Mouse (Mus musculus) embryonic facial prominence, embryonic 10.5 days (tissue): ENCODE results near the gene Bcl2l11. TPM values are rescaled to one million over a fixed set of nuclear protein-coding genes. Genes with fewer than 3 reads are reported as not detected.

Experiments used
- DNase-seq: peaks from one replicate; pipeline ENCODE4 v3.0.0-alpha.2; 2017; ENCODE audit warnings: low spot score
- H3K27ac ChIP-seq: fragments of 300-500 bp; sonication (generic); replicated peaks from 2 replicates; pipeline ENCODE4 v1.5.1; 2016; ENCODE audit warnings: mild to moderate bottlenecking
- H3K27me3 ChIP-seq: fragments of 300-500 bp; sonication (generic); replicated peaks from 2 replicates; pipeline ENCODE4 v1.6.1; 2016; ENCODE audit warnings: low read depth, mild to moderate bottlenecking; ENCODE audit not compliant: poor library complexity, severe bottlenecking
- H3K36me3 ChIP-seq: fragments of 300-500 bp; sonication (generic); replicated peaks from 2 replicates; pipeline ENCODE4 v1.6.1; 2016; ENCODE audit warnings: mild to moderate bottlenecking, moderate library complexity
- H3K4me1 ChIP-seq: fragments of 300-500 bp; sonication (generic); 2 replicates; pipeline ENCODE4 v1.6.1; 2016
- H3K4me3 ChIP-seq: fragments of 300-500 bp; sonication (generic); 2 replicates; pipeline ENCODE4 v1.5.1; 2016; ENCODE audit warnings: mild to moderate bottlenecking, moderate library complexity
- H3K9me3 ChIP-seq: fragments of 300-500 bp; sonication (generic); 2 replicates; pipeline ENCODE4 v1.6.1; 2016; ENCODE audit warnings: mild to moderate bottlenecking
- WGBS: fragments of 180-500 bp; shearing (Covaris S2); methylation state at CpG from one replicate; pipeline ENCODE4 v1.1.7; 2016; 5-methylcytosine and 5-hydroxymethylcytosine counted together
- polyA plus RNA-seq: library from polyadenylated mRNA; unstranded; fragments of >200 nt; fragmentation: Nextera tagmentation; extraction: Ambion mirVana; gene quantifications from 2 replicates; pipeline ENCODE4 v1.2.1, GENCODE M21; 2016

Gene Bcl2l11
- polyA plus RNA-seq, 1 experiment from 2014 or later = 32.5 TPM

DNA sequence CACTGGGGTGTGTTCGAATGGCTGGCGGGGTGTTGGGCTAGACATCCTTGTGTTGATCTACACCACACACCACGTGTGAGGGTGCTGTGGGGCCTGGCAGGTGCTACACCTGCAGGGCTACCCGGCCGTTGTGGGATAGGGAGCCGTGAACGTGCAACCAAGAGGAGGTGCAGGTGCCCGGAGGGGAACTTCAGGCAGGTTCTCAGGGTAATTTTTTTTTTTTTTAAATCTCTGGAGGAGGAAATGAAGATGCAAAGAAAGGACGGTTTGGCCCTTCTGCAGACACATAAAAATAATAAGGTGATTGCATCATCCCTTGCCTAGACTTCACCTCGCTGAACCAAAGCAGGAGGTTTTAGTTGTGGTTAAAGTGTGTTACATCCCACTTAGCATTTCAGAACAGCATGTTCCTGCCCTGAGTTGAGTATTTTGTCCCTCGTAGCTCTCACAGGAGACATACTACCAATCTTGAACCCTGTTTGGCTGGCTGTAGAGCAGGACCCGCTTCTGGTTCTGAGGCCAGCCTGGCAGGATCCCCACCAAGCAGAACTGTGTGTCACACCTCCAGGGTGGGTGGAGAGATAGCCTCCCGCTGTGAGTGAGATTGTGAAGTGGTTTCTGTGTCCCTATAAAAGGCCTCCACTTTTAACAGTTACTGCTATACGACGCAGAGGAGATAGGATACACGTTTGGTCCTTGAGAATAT is 27.2 kb downstream of the Bcl2l11 start:
- DNase-seq = no peak
- H3K27ac ChIP-seq = no peak overlapping the region
- H3K4me3 ChIP-seq = no peak overlapping the region
- no peaks in the 10 kb centered on the region for H3K27me3 ChIP-seq
- no peaks in the 10 kb centered on the region for H3K9me3 ChIP-seq
- WGBS = 88% methylated on average over 16 of the region's 16 CpGs
- H3K36me3 ChIP-seq = peaks cover 98% of the 10 kb centered on the region
- peaks cover 38% of the 10 kb centered on the region for H3K4me1 ChIP-seq

DNA sequence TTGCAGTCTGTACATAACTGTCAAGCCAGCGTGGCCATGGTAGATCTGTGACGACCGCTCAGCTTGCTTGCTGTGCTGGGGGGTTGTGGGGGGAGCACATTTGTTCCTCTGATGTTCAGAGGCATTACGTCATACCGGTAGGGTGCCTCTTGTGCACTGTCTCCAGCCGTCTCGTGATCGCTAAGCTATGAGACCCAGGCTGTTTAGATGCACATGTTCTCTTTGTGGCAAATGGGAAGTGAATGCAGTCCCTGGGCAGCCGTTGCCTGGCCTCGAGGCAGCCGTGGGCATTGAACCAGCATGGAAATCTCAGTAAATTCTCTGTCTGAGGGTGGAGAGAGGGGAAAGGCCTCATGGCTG is 27.7 kb downstream of the Bcl2l11 start:
- peaks cover 98% of the 10 kb centered on the region for H3K36me3 ChIP-seq
- H3K4me1 ChIP-seq = peaks cover 38% of the 10 kb centered on the region
- WGBS = 82% methylated on average over 11 of the region's 11 CpGs

DNA sequence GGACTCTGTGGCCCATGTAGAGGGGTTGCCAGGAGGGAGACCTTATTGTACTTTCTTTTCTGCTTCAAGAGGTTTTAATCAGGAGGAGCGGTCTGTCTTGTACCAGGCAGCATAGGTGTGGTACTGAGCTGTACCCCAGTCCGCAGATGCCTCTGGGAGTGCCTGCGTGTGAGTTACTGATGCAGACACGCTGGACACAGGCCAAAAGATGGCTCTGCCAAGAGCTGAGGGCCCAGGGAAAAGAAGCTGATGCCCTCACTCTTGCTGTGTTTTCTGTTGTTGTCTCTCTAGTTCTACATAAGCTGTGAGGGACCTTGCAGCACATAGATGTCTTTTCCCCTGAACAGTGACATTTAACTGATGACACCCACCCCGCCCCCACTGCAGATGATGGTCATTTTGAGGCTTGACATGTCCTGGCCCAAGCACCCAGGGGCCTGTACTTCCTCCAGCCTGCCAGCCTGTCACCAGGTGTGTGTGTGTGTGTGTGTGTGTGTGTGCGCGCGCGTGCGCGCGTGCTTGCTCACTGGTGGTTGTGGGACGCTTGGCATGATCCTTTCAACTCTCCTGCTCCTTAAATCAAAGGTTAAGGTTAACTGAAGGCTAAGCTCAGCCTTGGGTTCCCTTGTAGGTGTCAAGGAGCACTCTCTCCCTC is 29.7 kb downstream of the Bcl2l11 start:
- peaks cover 29% of the 10 kb centered on the region for H3K4me1 ChIP-seq
- H3K27ac ChIP-seq = no peak overlapping the region
- H3K27me3 ChIP-seq = no peaks in the 10 kb centered on the region
- H3K4me3 ChIP-seq = no peak overlapping the region
- no peaks in the 10 kb centered on the region for H3K9me3 ChIP-seq
- peaks cover 98% of the 10 kb centered on the region for H3K36me3 ChIP-seq
- WGBS = 94% methylated on average over 13 of the region's 13 CpGs
- no peak for DNase-seq

More for the DNA sequence above, 27.7 kb downstream of the Bcl2l11 start:
- DNase-seq = no peak
- Histone ChIP-seq H3K27me3 (no peaks in the 10 kb centered on the region), H3K27ac (0 out of 2 replicates have a peak overlapping the region, but pooled peaks have one; percentile 20), H3K9me3 (no peaks in the 10 kb centered on the region), H3K4me3 (no peak overlapping the region)

DNA sequence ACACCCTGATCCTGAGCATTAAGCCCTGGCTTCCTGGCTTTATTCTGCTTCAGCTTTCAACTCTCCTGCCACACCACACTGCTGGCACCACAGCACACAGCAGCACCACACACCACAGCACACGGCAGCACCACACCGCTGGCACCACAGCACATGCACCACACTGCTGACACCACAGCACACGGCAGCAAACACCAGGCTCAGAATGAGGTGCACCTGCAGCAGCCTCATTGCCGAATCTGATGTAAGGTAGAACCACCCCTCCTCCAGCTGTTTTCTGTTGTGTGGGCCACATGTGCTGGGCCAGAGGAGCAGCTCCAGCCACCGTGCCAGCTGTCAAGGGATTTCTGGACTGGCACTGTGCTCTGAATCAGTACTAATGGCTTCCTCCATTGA is 30.2 kb downstream of the Bcl2l11 start:
- Histone ChIP-seq H3K36me3 (peaks cover 96% of the 10 kb centered on the region), H3K4me1 (peaks cover 29% of the 10 kb centered on the region), H3K4me3 (no peak overlapping the region), H3K27ac (peak overlapping the region; percentile 32; the same call in 1 of the 2 replicates), H3K27me3 (no peaks in the 10 kb centered on the region), H3K9me3 (no peaks in the 10 kb centered on the region)
- 86% methylated on average over 5 of the region's 5 CpGs for WGBS
- no peak for DNase-seq

DNA sequence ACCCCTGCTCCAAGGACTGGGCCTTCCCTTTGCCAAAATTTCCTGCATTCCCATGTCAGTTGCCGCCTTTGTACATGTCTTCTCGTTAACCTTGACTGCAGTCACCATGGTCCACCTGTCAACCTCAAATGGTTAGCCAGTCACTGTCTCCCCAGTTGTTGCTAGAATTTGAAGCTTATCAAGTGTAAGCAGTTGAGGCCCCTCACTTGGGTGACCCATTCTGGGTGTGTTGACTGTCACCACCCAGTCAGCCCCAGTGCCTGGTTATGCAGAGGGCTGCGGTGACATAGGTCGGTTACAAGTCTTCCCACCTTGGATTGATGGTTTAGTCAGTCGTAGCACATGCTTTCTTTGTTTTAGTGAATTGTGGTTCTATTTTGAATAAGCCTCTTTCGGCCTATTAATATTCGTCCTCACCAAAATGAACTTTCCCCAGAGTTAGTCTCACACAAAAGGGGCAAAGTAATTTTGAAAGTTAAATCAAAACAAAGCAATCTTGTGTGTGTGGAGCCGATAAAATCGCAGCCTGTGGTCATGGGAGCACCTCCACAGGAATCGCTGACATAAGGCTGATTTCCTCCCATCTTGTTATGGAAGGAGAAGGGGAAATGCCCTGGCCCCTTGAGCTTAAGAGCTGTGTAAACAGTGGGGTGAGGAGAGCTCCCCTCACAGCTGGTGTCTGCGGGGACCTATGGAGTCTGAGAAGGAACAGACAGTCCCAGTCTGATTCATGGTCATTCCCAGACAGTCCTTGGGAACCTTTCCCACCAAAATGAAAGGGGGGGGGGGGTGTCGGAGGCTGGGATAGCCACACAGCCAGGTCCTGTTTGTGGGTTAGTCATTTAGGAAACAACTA is 30.9 kb downstream of the Bcl2l11 start:
- Histone ChIP-seq H3K4me1 (peaks cover 24% of the 10 kb centered on the region), H3K36me3 (peaks cover 95% of the 10 kb centered on the region), H3K9me3 (no peaks in the 10 kb centered on the region), H3K27ac (peak overlapping the region; percentile 32; the same call in 1 of the 2 replicates), H3K27me3 (no peaks in the 10 kb centered on the region), H3K4me3 (no peak overlapping the region)
- WGBS = 87% methylated on average over 12 of the region's 12 CpGs
- no peak for DNase-seq

DNA sequence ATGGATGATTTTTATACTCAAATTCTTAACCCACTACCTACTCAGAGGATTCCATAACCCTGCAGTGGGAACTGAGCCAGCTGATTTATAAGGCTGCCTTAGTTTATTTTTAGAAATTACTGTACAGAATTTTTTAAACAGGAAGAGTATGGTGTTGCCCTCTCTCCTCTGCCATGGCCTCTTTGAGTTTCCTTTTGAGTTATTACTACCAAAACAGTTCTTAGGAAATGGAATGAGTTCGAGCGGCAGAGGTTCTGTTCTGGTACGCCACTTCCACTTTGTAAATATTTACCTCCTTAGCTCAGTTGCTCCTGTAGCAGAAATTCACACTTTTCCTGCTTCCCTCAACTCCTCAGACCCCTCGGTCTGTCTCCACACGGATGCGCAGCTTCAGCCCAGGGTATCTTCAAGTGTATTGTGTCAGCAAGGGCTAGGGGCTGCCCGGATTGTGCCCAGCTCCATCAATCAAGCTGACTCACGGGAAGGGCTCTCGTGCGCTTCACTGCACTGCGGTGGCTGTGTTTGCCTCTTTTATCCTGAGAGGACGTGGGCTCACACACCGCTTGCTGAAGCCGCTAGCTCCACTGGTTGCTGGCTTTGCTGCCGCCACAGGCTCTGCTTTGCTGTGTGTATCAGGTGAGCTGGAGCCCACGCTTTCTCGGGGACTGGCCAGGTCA is 33.0 kb downstream of the Bcl2l11 start:
- no peak overlapping the region for H3K27ac ChIP-seq
- no peaks in the 10 kb centered on the region for H3K9me3 ChIP-seq
- no peak for DNase-seq
- WGBS = 84% methylated on average over 17 of the region's 17 CpGs
- peaks cover 24% of the 10 kb centered on the region for H3K4me1 ChIP-seq
- peaks cover 79% of the 10 kb centered on the region for H3K36me3 ChIP-seq
- no peaks in the 10 kb centered on the region for H3K27me3 ChIP-seq
- no peak overlapping the region for H3K4me3 ChIP-seq

DNA sequence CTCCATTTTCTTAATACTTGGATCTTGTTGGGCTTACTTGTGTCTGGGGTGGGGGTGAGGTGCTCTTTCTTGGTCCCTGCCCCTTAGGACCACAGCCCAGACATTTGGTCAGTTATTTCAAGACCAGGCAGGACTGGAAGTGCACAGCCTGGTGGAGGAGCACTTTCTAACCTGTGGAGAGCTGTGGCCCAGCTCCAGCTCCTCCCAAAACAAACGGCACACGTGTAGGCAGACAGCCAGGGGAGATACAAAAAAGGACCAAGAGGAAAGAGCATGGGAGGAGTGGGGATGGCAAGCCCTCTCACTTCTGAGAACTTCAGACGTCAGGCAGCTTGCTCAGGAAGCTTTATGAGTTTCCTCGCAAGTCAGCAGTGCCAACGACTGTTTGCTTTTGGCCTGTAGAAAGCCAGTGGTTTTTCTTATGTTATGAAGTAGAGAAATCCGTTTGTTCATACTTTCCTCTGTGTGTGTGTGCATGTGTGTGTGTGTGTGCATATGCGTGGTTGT is 33.8 kb downstream of the Bcl2l11 start:
- no peak for DNase-seq
- Histone ChIP-seq H3K4me1 (peaks cover 24% of the 10 kb centered on the region), H3K36me3 (peaks cover 71% of the 10 kb centered on the region), H3K27ac (no peak overlapping the region), H3K4me3 (no peak overlapping the region), H3K9me3 (no peaks in the 10 kb centered on the region), H3K27me3 (no peaks in the 10 kb centered on the region)
- 84% methylated on average over 7 of the region's 7 CpGs for WGBS

DNA sequence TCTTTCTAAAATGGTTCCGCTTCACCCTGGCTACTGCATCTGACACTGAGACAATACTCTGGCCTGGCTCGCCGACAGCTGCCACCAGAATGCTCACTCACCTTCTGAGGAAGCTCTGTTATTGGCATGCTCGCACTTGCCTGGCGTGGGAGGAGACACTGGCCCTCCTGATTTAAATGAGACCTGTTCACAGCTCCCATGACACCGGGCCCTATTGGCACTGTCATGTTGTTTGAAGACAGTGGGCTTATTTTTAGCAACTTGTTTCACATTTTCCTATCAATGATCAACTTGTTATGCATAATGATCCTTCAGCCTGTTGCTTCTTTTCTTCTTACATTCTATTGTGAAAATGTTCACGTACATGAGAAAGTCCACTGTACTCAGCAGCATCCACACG is 37.3 kb downstream of the Bcl2l11 start:
- 0 out of 2 replicates have a peak, but pooled peaks cover 5% of the 10 kb centered on the region for H3K4me1 ChIP-seq

DNA sequence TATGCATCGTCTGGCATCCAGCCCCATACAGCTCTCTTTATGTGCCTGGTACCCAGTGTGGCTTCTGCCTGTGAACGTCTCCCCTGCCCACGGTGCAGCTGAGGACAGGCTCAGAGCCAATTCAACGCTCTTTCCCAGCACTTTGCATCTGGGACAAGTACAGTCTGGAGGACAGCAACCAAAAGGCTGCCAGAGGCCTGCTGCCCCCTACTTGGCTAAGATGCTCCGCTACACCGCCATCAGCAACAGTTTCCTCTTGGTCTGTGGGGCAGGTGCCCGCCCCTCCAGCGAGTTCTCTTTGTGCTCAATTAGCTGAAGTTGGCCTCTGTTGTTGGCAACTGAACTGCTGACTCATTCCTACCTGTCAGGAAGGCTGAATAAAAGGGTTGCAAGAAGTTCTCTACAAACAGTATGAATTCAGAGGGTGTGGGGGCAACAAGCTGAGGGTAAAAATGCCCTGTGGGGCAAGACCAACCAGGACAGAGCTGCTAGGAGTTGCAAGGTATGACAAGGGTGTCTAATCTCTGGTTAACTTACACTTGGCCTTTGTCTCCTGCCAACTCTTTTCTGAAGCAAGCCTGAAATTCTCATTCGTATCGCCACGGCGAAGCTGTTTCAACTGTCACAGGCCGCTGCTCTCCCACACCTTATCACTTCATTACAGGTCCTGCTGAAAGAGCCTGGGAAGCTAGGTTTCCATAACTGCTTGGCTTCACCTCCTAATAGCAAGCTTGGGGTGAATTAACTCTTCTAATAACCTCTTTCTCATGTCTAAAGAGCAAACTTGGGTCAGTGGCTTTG is 41.0 kb downstream of the Bcl2l11 start:
- H3K27ac ChIP-seq = no peak overlapping the region
- H3K4me3 ChIP-seq = no peak overlapping the region
- H3K9me3 ChIP-seq = no peaks in the 10 kb centered on the region
- H3K4me1 ChIP-seq = 0 out of 2 replicates have a peak, but pooled peaks cover 4% of the 10 kb centered on the region
- DNase-seq = no peak
- 79% methylated on average over 13 of the region's 13 CpGs for WGBS
- H3K27me3 ChIP-seq = no peaks in the 10 kb centered on the region
- peaks cover 4% of the 10 kb centered on the region for H3K36me3 ChIP-seq

More for the DNA sequence above, 37.3 kb downstream of the Bcl2l11 start:
- peaks cover 38% of the 10 kb centered on the region for H3K36me3 ChIP-seq
- DNase-seq = no peak
- H3K27ac ChIP-seq = no peak overlapping the region
- H3K27me3 ChIP-seq = no peaks in the 10 kb centered on the region
- H3K4me3 ChIP-seq = no peak overlapping the region
- H3K9me3 ChIP-seq = no peaks in the 10 kb centered on the region
- 85% methylated on average over 8 of the region's 8 CpGs for WGBS

DNA sequence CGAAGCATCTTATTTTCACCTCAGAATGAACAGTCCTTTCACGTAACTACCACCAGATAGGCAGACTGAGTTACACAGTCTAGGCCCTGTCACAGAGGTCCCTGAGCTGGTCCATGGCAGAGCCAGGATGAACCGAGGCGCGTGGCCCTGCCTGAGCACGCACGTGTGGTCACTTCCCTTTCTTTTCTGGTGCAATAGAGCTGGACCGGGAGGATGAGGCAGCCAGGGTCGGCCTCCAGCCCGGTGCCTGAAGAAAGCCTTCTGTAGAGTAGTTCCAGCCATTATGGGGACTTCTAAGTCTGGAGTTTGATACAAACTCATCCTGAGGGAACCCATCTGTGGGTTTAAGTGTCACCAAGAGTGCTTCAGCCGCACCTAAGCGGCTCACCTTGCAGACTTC is 42.1 kb downstream of the Bcl2l11 start:
- Histone ChIP-seq H3K36me3 (no peaks in the 10 kb centered on the region), H3K27ac (no peak overlapping the region), H3K4me3 (no peak overlapping the region), H3K9me3 (no peaks in the 10 kb centered on the region), H3K4me1 (0 out of 2 replicates have a peak, but pooled peaks cover 4% of the 10 kb centered on the region), H3K27me3 (no peaks in the 10 kb centered on the region)
- no peak for DNase-seq
- WGBS = 96% methylated on average over 12 of the region's 12 CpGs

DNA sequence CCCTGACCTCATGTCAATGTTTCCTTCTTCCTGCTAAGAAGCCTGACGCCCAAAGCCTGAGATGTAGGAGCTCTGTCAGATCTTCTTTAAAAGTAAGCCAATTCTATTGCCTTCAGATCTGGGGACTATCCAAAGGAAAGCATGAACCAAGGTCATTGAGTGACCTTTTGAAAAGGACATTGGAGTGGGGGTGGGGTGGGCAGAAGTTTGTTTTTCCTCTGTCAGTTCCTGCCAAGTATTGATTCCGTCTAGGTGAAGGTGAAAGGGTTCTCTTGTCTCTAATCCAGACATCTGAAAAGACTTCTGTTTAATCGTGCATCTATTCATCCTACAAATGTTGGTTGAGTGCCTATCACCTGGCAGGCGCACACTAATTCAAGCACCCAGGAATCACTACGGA is 43.6 kb downstream of the Bcl2l11 start:
- 85% methylated on average over 5 of the region's 5 CpGs for WGBS
- no peak overlapping the region for H3K27ac ChIP-seq
- no peak for DNase-seq
- peaks cover 13% of the 10 kb centered on the region for H3K4me1 ChIP-seq
- H3K36me3 ChIP-seq = no peaks in the 10 kb centered on the region
- no peaks in the 10 kb centered on the region for H3K9me3 ChIP-seq
- H3K4me3 ChIP-seq = no peak overlapping the region
- H3K27me3 ChIP-seq = no peaks in the 10 kb centered on the region
